Mouse (Mus musculus): ENCODE results near the gene Sstr5. TPM values are rescaled to one million over a fixed set of nuclear protein-coding genes. Genes with fewer than 3 reads are reported as not detected.

Sstr5 gene
- total and polyA plus RNA-seq, 3 experiments, result 0.16 TPM; not detected in 2

DNA sequence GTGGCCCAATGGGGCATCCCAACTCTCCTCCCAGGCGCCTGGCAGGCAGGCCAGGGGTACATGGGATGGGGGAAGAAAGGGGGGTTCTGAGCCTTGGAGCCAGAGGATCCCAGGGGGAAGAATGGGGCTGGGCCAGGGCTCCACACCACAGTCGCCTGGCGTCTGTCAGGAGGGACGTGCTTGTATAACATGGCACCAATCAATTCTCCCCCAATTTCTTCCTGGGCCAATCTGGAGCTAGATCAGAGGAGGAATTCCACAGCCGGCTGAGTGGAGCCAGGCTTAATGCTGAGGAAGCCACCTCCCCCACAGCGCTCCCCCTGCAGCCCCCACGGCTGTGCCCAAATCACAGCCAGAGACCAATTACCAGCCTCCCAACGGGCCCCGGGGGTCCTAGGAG, 23.4 kb upstream of the Sstr5 start:
- DNase-seq (ENCODE audit: low spot score) (no peak), ATAC-seq (ENCODE audit: extremely low read depth, insufficient number of reproducible peaks, low FRiP score, poor library complexity, severe bottlenecking) (no peak)
- H3K4me1 ChIP-seq (ENCODE audit: insufficient read depth, low read depth, low read length), result no peaks in the 10 kb centered on the region
- H3K27me3 ChIP-seq (ENCODE audit: insufficient read depth, low read length), result peaks cover 25% of the 10 kb centered on the region; the same call in 1 of the 2 replicates
- no peaks in the 10 kb centered on the region for H3K9me3 ChIP-seq (replicated peaks)
- H3K36me3 ChIP-seq (replicated peaks), result no peaks in the 10 kb centered on the region
- TF ChIP-seq POLR2AphosphoS5 (IDR thresholded peaks at IDR 0.05; ENCODE audit: insufficient replicate concordance, low read depth, low read length) (no peak), GATA1 (IDR thresholded peaks at IDR 0.05; ENCODE audit: borderline replicate concordance, low read length) (no peak), GATA2 (IDR thresholded peaks at IDR 0.05; ENCODE audit: borderline replicate concordance, low read depth, low read length) (no peak), TAL1 (conservative IDR thresholded peaks at IDR 0.05; ENCODE audit: low read depth, low read length) (no peak), CTCF (IDR thresholded peaks at IDR 0.05; ENCODE audit: low read depth, low read length) (no peak)
- no peak overlapping the region for H3K4me3 ChIP-seq (ENCODE audit: low read depth, low read length)

DNA sequence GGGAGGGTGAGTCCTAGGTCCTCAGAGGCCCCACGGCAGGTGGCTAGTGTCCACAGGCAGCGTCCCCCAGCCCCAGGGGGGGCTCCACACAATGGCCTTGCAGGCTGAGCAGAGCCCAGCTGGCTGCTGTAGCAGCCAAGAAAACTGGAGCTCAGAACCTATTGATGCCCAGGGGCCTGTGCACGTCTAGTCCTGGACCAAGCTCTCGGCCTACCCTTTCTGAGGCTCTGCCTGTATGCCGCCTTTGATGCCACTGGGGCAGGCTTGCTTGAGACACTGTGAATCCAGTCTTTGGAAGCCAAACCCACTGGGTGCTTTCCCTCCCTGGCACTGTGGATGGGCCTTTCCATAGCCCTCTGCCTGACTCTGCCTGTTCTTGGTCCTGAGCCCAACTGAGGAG, 22.4 kb upstream of the Sstr5 start:
- TF ChIP-seq TAL1 (conservative IDR thresholded peaks at IDR 0.05; ENCODE audit: low read depth, low read length) (no peak), CTCF (IDR thresholded peaks at IDR 0.05; ENCODE audit: low read depth, low read length) (no peak), GATA1 (IDR thresholded peaks at IDR 0.05; ENCODE audit: borderline replicate concordance, low read length) (no peak), GATA2 (IDR thresholded peaks at IDR 0.05; ENCODE audit: borderline replicate concordance, low read depth, low read length) (no peak), POLR2AphosphoS5 (IDR thresholded peaks at IDR 0.05; ENCODE audit: insufficient replicate concordance, low read depth, low read length) (no peak)
- no peak for DNase-seq (ENCODE audit: low spot score)
- H3K9me3 ChIP-seq (replicated peaks), result no peaks in the 10 kb centered on the region
- no peak overlapping the region for H3K4me3 ChIP-seq (ENCODE audit: low read depth, low read length)
- no peaks in the 10 kb centered on the region for H3K36me3 ChIP-seq (replicated peaks)
- H3K27me3 ChIP-seq (ENCODE audit: insufficient read depth, low read length), result peaks cover 24% of the 10 kb centered on the region; the same call in 1 of the 2 replicates
- no peaks in the 10 kb centered on the region for H3K4me1 ChIP-seq (ENCODE audit: insufficient read depth, low read depth, low read length)
- ATAC-seq (ENCODE audit: extremely low read depth, insufficient number of reproducible peaks, low FRiP score, poor library complexity, severe bottlenecking), result no peak

DNA sequence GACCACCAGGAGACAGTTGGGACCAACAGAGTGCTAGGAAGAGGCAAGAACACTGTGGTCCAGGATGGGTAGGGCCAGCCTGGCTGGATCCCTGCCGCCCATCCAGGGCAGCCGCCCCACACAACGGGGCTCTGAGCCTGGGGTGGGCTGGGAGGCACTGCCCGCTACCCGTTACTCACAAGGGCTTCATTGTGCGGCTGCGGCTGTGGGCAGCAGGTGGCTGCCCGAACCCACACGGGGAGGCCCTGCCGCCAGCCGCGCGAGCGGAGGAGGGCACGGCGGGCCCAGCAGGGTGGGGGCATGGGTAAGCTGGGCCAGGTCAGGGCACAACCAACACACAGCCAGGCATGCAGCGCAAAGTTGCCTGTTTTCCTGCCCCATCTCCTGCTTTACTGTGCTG, 21.1 kb upstream of the Sstr5 start:
- H3K4me1 ChIP-seq (ENCODE audit: insufficient read depth, low read depth, low read length), result no peaks in the 10 kb centered on the region
- H3K27me3 ChIP-seq (ENCODE audit: insufficient read depth, low read length), result peaks cover 19% of the 10 kb centered on the region; the same call in 1 of the 2 replicates
- DNase-seq (ENCODE audit: low spot score) (no peak), ATAC-seq (ENCODE audit: extremely low read depth, insufficient number of reproducible peaks, low FRiP score, poor library complexity, severe bottlenecking) (no peak)
- H3K36me3 ChIP-seq (replicated peaks), result no peaks in the 10 kb centered on the region
- no peaks in the 10 kb centered on the region; the same call in 1 of the 2 replicates for H3K9me3 ChIP-seq (replicated peaks)
- TF ChIP-seq CTCF (IDR thresholded peaks at IDR 0.05; ENCODE audit: low read depth, low read length) (no peak), POLR2AphosphoS5 (IDR thresholded peaks at IDR 0.05; ENCODE audit: insufficient replicate concordance, low read depth, low read length) (no peak), GATA1 (IDR thresholded peaks at IDR 0.05; ENCODE audit: borderline replicate concordance, low read length) (no peak), TAL1 (conservative IDR thresholded peaks at IDR 0.05; ENCODE audit: low read depth, low read length) (no peak), GATA2 (IDR thresholded peaks at IDR 0.05; ENCODE audit: borderline replicate concordance, low read depth, low read length) (no peak)
- no peak overlapping the region for H3K4me3 ChIP-seq (ENCODE audit: low read depth, low read length)

DNA sequence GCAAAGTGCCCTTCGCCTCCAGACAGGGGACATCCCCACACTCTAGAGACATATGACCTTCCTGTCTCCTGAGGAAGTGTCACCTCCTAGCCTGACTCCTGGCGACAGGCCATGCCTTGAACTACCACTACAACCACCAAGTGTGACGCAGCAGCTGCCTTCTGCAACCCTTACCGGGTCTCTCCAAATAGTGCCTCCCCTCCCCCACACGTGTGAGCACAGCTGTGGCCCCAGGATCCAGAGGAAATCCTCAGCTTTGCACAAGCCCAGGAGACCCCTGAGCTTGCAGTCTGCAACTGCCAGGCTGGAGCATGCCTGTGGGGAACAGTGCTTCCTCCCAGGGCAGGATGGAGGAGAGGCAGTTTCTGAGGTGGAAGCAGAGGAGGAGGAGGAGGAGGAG, 19.2 kb upstream of the Sstr5 start:
- TF ChIP-seq GATA1 (IDR thresholded peaks at IDR 0.05; ENCODE audit: borderline replicate concordance, low read length) (no peak), GATA2 (IDR thresholded peaks at IDR 0.05; ENCODE audit: borderline replicate concordance, low read depth, low read length) (no peak)
- Histone ChIP-seq H3K4me3 (ENCODE audit: low read depth, low read length) (no peak overlapping the region), H3K9me3 (replicated peaks) (no peaks in the 10 kb centered on the region; the same call in 1 of the 2 replicates), H3K36me3 (replicated peaks) (no peaks in the 10 kb centered on the region), H3K27me3 (ENCODE audit: insufficient read depth, low read length) (peaks cover 12% of the 10 kb centered on the region; the same call in 1 of the 2 replicates), H3K4me1 (ENCODE audit: insufficient read depth, low read depth, low read length) (no peaks in the 10 kb centered on the region)
- ATAC-seq (ENCODE audit: extremely low read depth, insufficient number of reproducible peaks, low FRiP score, poor library complexity, severe bottlenecking) (no peak), DNase-seq (ENCODE audit: low spot score) (no peak)

DNA sequence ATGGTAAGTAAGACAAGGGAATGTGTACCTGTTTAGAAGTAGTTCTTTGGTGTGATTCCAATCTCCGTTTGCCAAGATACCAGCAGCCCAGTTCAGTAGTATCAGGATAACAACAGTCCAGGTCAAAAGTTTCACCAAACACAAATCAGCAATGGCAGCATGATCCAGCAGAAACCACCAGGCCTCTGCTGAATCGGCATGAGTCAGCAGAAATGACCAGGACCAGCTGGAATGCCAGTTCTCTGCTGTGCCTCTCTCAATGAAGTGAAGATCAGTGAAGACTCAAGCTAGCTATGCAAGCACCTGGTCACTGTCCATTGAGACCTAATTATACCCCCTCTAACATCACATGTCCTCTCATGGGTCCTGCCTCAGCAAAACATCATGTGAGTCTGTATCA, 17.0 kb upstream of the Sstr5 start:
- H3K9me3 ChIP-seq (replicated peaks), result no peaks in the 10 kb centered on the region; the same call in 1 of the 2 replicates
- H3K4me1 ChIP-seq (ENCODE audit: insufficient read depth, low read depth, low read length), result no peaks in the 10 kb centered on the region
- H3K27me3 ChIP-seq (ENCODE audit: insufficient read depth, low read length), result peaks cover 11% of the 10 kb centered on the region; the same call in 1 of the 2 replicates
- H3K4me3 ChIP-seq (ENCODE audit: low read depth, low read length), result no peak overlapping the region
- no peaks in the 10 kb centered on the region for H3K36me3 ChIP-seq (replicated peaks)
- TF ChIP-seq TAL1 (conservative IDR thresholded peaks at IDR 0.05; ENCODE audit: low read depth, low read length) (no peak), GATA2 (IDR thresholded peaks at IDR 0.05; ENCODE audit: borderline replicate concordance, low read depth, low read length) (no peak), POLR2AphosphoS5 (IDR thresholded peaks at IDR 0.05; ENCODE audit: insufficient replicate concordance, low read depth, low read length) (no peak), GATA1 (IDR thresholded peaks at IDR 0.05; ENCODE audit: borderline replicate concordance, low read length) (no peak), CTCF (IDR thresholded peaks at IDR 0.05; ENCODE audit: low read depth, low read length) (no peak)
- no peak for DNase-seq (ENCODE audit: low spot score)
- ATAC-seq (ENCODE audit: extremely low read depth, insufficient number of reproducible peaks, low FRiP score, poor library complexity, severe bottlenecking), result no peak

DNA sequence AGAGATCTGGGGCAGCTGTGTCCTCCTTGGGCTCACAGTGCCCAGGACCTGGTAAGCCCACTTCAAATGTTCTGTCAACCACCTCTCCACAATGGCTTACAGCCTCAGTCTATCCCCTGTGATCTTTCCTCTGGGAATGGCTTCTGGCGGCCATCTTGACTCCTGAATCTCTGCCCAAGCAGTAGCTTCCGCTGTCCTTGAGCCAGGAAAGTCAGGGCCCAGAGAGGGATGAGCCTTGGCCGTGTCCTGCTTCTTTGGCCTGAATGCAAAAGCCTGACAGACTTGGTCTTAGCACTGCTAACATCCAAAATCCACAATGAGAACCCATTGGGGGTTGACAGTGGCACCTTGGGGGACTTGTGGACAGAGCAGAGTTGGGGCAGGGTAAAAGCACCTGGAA, 14.8 kb upstream of the Sstr5 start:
- DNase-seq (ENCODE audit: low spot score), result no peak
- Histone ChIP-seq H3K9me3 (replicated peaks) (no peaks in the 10 kb centered on the region; the same call in 1 of the 2 replicates), H3K36me3 (replicated peaks) (no peaks in the 10 kb centered on the region), H3K4me1 (ENCODE audit: insufficient read depth, low read depth, low read length) (no peaks in the 10 kb centered on the region; the same call in 1 of the 2 replicates), H3K4me3 (ENCODE audit: low read depth, low read length) (no peak overlapping the region), H3K27me3 (ENCODE audit: insufficient read depth, low read length) (0 out of 2 replicates have a peak, but pooled peaks cover under 1% of the 10 kb centered on the region)
- no peak for ATAC-seq (ENCODE audit: extremely low read depth, insufficient number of reproducible peaks, low FRiP score, poor library complexity, severe bottlenecking)
- TF ChIP-seq GATA2 (IDR thresholded peaks at IDR 0.05; ENCODE audit: borderline replicate concordance, low read depth, low read length) (no peak), CTCF (IDR thresholded peaks at IDR 0.05; ENCODE audit: low read depth, low read length) (no peak), TAL1 (conservative IDR thresholded peaks at IDR 0.05; ENCODE audit: low read depth, low read length) (no peak), POLR2AphosphoS5 (IDR thresholded peaks at IDR 0.05; ENCODE audit: insufficient replicate concordance, low read depth, low read length) (no peak), GATA1 (IDR thresholded peaks at IDR 0.05; ENCODE audit: borderline replicate concordance, low read length) (no peak)
